Mouse (Mus musculus): ENCODE data around the gene Tead4. TPM values are rescaled to one million over a fixed set of nuclear protein-coding genes. Genes with fewer than 3 reads are reported as not detected.

Gene Tead4
- polyA plus RNA-seq, 1 experiment from 2014 or later = not detected

DNA sequence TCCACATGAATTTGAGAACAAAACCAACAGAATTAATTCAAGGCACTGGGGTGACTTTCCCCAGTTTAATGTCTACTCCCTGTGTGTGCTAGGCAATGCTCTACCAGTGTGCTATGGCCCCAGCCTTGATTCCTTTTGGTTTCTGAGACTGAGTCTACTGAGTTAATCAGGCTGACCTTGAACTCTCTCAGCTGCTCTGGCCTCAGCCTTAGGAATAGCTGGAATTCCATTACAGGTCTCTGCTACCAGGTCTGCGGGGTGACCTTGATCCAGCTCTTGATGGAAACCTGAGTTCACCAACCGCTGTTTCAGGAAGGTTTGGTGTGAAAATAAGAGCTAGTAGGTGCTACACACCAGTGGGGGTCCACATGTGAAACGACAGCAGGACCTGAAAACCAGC, 1.3 kb upstream of the Tead4 start:
- WGBS (ENCODE audit: missing documents) = 75% methylated on average over 2 of the region's 3 CpGs

GRCm38 (mm10) chr6:128301458-128301857, 835 bp upstream of the Tead4 start:
- H3K4me3 ChIP-seq (ENCODE audit: inconsistent target) = no peak overlapping the region
- no peak overlapping the region for H3K27ac ChIP-seq
- H3K79me2 ChIP-seq (ENCODE audit: inconsistent target) = no peaks in the 10 kb centered on the region
- H3K36me3 ChIP-seq (ENCODE audit: inconsistent target) = no peaks in the 10 kb centered on the region
- WGBS (ENCODE audit: missing documents) = 60% methylated on average over 11 of the region's 11 CpGs

More for the DNA sequence above, 1.3 kb upstream of the Tead4 start:
- Histone ChIP-seq H3K36me3 (ENCODE audit: inconsistent target) (no peaks in the 10 kb centered on the region), H3K79me2 (ENCODE audit: inconsistent target) (no peaks in the 10 kb centered on the region), H3K27ac (no peak overlapping the region), H3K4me3 (ENCODE audit: inconsistent target) (no peak overlapping the region)

DNA sequence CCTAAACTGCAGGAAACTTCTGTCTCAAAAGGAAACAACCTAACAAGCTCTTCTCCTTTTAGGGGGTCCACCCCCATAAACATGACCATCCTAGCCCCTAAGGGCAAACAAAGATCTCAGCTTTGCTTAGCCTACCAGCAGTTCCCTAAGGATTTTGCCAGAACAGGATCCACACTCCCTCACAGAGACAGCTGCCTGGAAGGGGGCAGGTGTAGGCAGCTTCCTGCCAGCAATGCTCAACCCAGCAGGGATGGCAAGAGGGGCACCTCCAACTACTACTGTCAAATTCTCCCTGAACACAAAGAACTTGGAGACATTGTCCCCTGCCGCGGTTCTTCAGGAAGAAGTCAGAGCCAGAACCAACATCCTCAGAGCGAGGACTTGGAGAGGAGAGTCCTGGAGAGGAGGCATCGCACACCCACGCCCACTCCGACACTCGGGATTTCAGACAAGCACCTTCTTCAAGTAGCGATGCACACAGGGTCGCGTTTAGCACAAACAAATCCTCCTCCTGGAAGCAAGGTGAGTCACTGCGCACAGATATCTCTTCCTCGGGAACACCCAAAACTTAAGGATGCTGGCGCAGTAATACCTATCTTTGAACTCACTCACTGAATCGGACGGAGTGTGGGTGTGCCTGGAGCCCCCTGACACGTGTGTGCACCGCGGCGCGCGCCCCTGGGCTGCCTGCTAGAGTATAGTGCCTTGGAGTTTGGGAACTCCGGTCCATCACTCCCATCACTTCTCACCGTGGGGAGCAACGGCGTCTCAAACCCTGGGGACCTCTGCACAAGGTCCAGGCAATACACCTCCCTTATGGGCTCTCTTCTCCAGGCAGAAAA, 1.1 kb downstream of the Tead4 start:
- Histone ChIP-seq H3K79me2 (ENCODE audit: inconsistent target) (no peaks in the 10 kb centered on the region), H3K36me3 (ENCODE audit: inconsistent target) (no peaks in the 10 kb centered on the region), H3K4me3 (ENCODE audit: inconsistent target) (no peak overlapping the region), H3K27ac (no peak overlapping the region)
- WGBS (ENCODE audit: missing documents) = 2% methylated on average over 21 of the region's 25 CpGs

DNA sequence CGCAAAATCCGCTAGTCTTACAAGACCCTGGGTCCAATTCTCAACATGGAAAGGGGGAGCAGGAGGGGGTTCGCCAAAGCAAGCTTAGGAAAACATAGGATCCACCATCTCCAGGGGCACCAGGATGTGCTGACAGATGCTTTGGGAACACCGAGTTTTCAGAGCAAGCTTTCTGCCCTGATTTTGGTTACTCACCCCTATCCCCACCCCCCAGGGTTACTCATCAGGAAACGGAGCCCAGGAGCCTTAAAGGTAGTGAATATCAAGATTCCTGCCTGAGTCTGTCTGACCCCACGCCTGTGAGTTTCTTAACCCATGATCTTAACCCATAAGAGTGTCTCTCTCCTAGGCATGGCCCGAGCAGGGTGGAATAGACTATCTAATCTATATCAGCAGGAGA, 2.4 kb downstream of the Tead4 start:
- Histone ChIP-seq H3K36me3 (ENCODE audit: inconsistent target) (no peaks in the 10 kb centered on the region), H3K79me2 (ENCODE audit: inconsistent target) (no peaks in the 10 kb centered on the region), H3K27ac (no peak overlapping the region), H3K4me3 (ENCODE audit: inconsistent target) (no peak overlapping the region)
- 68% methylated on average over 7 of the region's 7 CpGs for WGBS (ENCODE audit: missing documents)

DNA sequence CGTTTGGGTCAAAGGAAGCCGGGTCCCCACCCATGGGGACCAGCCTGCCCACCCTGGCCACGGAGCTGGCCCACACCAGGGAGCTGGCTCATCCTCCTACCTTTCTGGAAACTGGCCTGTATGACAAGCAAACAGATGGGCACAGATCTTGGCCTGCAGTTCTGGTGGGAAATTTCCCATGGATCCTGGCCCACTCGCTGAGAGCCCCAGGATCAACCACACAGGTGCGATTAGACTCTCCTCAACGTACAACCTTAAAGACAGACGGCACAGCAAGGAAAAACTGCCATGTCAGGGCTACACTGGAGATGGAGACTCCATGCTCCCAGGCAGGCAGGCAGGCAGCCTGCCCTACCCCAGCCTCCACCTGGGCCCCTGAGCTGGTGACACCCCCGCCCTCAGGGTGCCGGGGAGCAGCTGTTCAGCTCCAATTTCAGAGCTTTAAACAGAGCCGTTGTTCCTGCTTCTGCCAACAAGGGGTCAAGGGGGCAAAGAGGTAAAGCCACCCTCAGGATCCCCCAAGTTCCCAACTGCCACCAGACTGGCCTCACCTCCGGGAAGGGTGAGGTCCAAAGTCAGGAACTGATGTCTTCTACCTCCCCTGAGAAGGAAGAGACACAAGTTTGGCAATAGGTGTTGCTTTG, 3.8 kb downstream of the Tead4 start:
- Histone ChIP-seq H3K36me3 (ENCODE audit: inconsistent target) (no peaks in the 10 kb centered on the region), H3K79me2 (ENCODE audit: inconsistent target) (no peaks in the 10 kb centered on the region), H3K4me3 (ENCODE audit: inconsistent target) (no peak overlapping the region), H3K27ac (no peak overlapping the region)
- 73% methylated on average over 10 of the region's 11 CpGs for WGBS (ENCODE audit: missing documents)

- Histone ChIP-seq H3K27ac (no peak overlapping the region), H3K4me3 (ENCODE audit: inconsistent target) (no peak overlapping the region), H3K36me3 (ENCODE audit: inconsistent target) (no peaks in the 10 kb centered on the region), H3K79me2 (ENCODE audit: inconsistent target) (no peaks in the 10 kb centered on the region)
- 68% methylated on average over 5 of the region's 6 CpGs for WGBS (ENCODE audit: missing documents)
These were observed 4.5 kb downstream of the Tead4 start for GRCm38 (mm10) chr6:128295876-128296749.

DNA sequence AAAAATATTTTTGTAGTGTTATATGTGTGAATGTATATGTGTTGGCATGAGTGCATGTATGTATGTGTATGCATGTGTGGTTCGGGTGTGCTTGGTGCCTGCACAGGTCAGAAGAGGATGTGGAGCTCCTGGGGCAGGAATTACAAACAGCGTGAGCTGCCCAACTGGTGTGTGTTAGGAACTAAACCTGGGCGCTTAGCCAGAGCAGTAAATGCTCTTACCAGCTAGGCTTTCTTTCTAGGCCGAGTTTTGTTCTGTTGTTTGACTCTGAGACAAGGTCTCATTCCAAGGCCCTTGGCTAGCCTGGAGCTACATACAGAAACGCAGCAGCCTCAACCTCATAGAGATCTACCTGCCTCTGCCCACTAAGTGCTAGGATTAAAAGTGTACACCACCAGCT, 9.3 kb downstream of the Tead4 start:
- Histone ChIP-seq H3K79me2 (ENCODE audit: inconsistent target) (no peaks in the 10 kb centered on the region), H3K36me3 (ENCODE audit: inconsistent target) (no peaks in the 10 kb centered on the region), H3K27ac (no peak overlapping the region), H3K4me3 (ENCODE audit: inconsistent target) (no peak overlapping the region)
- 79% methylated on average over 5 of the region's 5 CpGs for WGBS (ENCODE audit: missing documents)

GRCm38 (mm10) chr6:128288681-128289080, 11.9 kb downstream of the Tead4 start:
- Histone ChIP-seq H3K79me2 (ENCODE audit: inconsistent target) (no peaks in the 10 kb centered on the region), H3K4me3 (ENCODE audit: inconsistent target) (no peak overlapping the region), H3K36me3 (ENCODE audit: inconsistent target) (no peaks in the 10 kb centered on the region), H3K27ac (no peak overlapping the region)
- 79% methylated on average over 6 of the region's 6 CpGs for WGBS (ENCODE audit: missing documents)

DNA sequence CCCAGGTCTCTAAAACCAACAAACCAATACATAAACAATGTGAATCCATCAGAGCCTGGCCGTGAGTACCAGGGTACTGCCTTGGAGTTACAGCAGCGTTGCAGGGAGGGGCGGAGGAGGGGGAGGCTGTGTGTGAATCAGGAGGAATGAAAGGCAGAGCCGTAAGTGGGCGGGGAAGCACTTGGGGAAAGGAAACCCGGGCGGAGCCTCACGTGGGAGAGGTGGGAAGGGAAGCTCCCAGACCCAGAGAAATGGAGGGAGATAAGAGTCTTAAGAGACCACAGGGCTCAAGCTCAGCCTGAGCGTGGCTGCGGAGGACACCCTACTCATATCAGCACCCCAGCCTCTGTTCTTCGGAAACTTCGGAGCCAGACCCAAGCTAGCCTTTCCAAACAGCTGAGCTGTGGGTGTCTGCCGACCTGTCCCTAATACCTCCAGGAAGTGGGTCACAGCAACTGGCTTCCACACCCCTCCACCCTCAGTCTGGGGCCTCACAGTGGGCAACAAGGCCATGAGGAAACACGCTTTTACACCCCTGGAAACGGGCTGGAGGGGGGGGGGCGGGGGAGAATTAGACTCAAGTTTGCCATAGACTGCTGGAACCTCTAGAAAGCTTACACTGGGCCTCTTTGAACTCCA, 14.7 kb downstream of the Tead4 start:
- Histone ChIP-seq H3K4me3 (ENCODE audit: inconsistent target) (no peak overlapping the region), H3K27ac (no peak overlapping the region), H3K79me2 (ENCODE audit: inconsistent target) (no peaks in the 10 kb centered on the region), H3K36me3 (ENCODE audit: inconsistent target) (no peaks in the 10 kb centered on the region)
- 3% methylated on average over 16 of the region's 16 CpGs for WGBS (ENCODE audit: missing documents)

GRCm38 (mm10) chr6:128282126-128282525, 18.5 kb downstream of the Tead4 start:
- no peak overlapping the region for H3K4me3 ChIP-seq (ENCODE audit: inconsistent target)
- H3K27ac ChIP-seq = no peak overlapping the region
- no peaks in the 10 kb centered on the region for H3K79me2 ChIP-seq (ENCODE audit: inconsistent target)
- H3K36me3 ChIP-seq (ENCODE audit: inconsistent target) = no peaks in the 10 kb centered on the region
- WGBS (ENCODE audit: missing documents) = 82% methylated on average over 3 of the region's 3 CpGs

- no peak overlapping the region for H3K4me3 ChIP-seq (ENCODE audit: inconsistent target)
- no peaks in the 10 kb centered on the region for H3K79me2 ChIP-seq (ENCODE audit: inconsistent target)
- WGBS (ENCODE audit: missing documents) = 74% methylated on average over 14 of the region's 14 CpGs
- H3K27ac ChIP-seq = no peak overlapping the region
- H3K36me3 ChIP-seq (ENCODE audit: inconsistent target) = no peaks in the 10 kb centered on the region
These were observed 20.0 kb downstream of the Tead4 start for GRCm38 (mm10) chr6:128280472-128281145.

- Histone ChIP-seq H3K79me2 (ENCODE audit: inconsistent target) (no peaks in the 10 kb centered on the region), H3K36me3 (ENCODE audit: inconsistent target) (no peaks in the 10 kb centered on the region), H3K4me3 (ENCODE audit: inconsistent target) (no peak overlapping the region), H3K27ac (no peak overlapping the region)
- WGBS (ENCODE audit: missing documents) = 61% methylated on average over 5 of the region's 5 CpGs
These were observed 21.0 kb downstream of the Tead4 start for GRCm38 (mm10) chr6:128279608-128280007.

DNA sequence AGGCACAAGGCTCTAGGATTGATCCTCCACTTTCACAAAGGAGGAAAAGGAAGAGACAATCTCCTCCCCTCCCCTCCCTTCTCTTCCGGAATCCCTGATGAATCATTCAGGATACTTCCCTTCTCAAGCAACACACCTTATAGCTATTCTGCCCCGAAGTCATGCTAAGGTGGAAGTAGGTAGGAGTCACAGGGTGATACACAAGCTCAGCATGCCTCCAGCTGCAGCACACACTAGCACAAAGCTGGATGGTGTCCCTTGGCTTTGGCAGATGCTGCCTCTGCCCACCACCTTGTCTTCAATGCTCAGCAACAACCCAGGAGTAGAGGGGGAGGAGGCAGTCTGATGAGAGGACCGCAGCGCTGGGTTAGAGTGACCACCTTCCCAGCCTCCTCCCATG, 21.5 kb downstream of the Tead4 start:
- H3K79me2 ChIP-seq (ENCODE audit: inconsistent target) = no peaks in the 10 kb centered on the region
- H3K4me3 ChIP-seq (ENCODE audit: inconsistent target) = no peak overlapping the region
- 82% methylated on average over 4 of the region's 4 CpGs for WGBS (ENCODE audit: missing documents)
- H3K27ac ChIP-seq = no peak overlapping the region
- no peaks in the 10 kb centered on the region for H3K36me3 ChIP-seq (ENCODE audit: inconsistent target)

Measured in macrophage (primary cell).